Mouse (Mus musculus) liver, adult 2 months (tissue): ENCODE measurements around the gene Mbd4.

ENCODE experiments used
- CTCF ChIP-seq: fragments of 200-500 bp; IDR thresholded peaks from 2 replicates; pipeline ENCODE4 v1.5.1; 2011; ENCODE audit warnings: low read depth, low read length, control low read depth
- POLR2A ChIP-seq: fragments of 200-500 bp; IDR thresholded peaks from 2 replicates; pipeline ENCODE4 v1.6.1; 2011; ENCODE audit warnings: low read length, control low read depth; ENCODE audit not compliant: insufficient read depth; ENCODE audit errors: extremely low read depth

- TF ChIP-seq CTCF (no peak), POLR2A (no peak)
Observed at GRCm38 (mm10) chr6:115891061-115891460, 37.9 kb upstream of the Mbd4 start.
